Mouse (Mus musculus) common myeloid progenitor, adult 5-6 weeks (primary cell): Measurements from ENCODE around the gene Mcoln2. TPM values are rescaled to one million over a fixed set of nuclear protein-coding genes. Genes with fewer than 3 reads are reported as not detected.
"Not testable (repeated sequence)": the region's sequence is repeated elsewhere in the genome, so short reads cannot be mapped to it uniquely, and the experiment has no call there.

Source experiments
- ATAC-seq: replicated peaks from 2 replicates; pipeline ENCODE4 v1.8.0; 2016; ENCODE audit warnings: low read depth, mild to moderate bottlenecking, moderate TSS enrichment, inconsistent platforms; ENCODE audit not compliant: poor library complexity, severe bottlenecking
- total RNA-seq: library from RNA; stranded (forward); fragments of 200-1000, 187-1606 nt; gene quantifications from 2 replicates; pipeline ENCODE4 v1.2.3, GENCODE M21; 2017

The Mcoln2 gene
- total RNA-seq, 1 experiment from 2014 or later = 8.2 TPM

DNA sequence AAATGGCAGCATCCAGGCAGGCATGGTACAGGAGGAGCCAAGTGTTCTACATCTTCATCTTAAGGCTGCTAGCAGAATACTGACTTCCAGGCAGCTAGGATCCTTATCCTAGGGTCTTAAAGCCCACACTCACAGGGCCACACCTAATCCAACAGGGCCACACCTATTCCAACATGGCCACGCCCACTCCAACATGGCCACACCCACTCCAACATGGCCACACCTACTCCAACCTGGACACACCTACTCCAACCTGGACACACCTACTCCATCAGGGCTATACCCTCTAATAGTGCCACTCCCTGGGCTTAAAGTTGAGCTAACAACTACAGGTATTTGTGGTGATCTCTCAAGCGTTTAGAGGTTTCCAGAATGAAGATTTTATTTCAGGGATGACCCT is 30.7 kb downstream of the Mcoln2 start:
- ATAC-seq = no peak

DNA sequence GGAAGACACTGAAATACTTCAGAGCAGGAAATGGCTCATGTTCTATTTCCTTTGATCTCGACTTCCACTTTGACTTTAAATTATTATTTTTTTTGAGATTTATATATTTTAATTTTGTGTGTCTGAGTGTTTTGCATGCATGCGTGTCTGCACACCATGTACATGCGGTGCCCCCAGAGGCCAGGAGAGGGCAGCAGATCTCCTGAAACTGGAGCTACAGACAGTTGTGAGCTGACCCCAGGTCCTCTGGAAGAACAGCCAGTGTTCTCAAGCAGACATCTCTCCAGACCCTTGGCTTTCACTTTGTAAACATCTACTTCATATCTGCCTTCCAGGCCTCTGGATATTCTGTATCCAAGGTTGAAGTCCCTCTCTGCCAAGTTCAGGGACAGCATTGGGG is 31.4 kb downstream of the Mcoln2 start:
- peak; percentile 48; the same call in 1 of the 2 replicates for ATAC-seq

DNA sequence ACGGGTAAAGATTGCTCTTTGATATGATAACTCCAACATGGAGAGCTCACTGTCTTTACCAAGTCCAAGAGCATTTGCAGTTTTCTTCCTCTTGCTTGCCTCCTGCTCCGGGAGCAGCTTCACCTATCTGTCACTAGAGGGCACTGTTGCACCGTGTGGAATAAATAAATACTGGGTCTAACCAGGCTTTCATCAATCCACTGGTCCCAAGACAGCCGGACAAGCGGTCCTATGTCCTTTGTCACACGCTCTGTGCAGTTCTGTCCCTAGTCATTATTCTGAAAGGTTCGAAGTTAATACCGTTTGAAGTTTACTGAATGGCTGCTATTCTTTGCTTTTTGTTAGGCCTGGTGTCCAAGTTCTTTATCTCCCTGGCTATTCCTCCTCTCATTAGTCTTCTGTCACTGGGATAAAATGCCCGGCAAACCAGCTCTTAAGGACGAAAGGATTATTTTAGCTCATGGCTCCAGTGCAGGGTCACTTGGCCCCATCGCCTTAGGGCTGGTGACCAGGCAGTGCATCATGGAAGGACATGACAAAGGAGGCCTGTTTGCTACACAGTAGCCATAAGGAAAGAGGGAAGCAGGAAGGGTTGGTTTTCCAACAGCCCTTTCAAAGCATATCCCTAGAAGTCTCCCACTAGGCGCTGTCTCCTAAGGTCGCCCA is 35.5 kb downstream of the Mcoln2 start:
- peak; percentile 79 for ATAC-seq

DNA sequence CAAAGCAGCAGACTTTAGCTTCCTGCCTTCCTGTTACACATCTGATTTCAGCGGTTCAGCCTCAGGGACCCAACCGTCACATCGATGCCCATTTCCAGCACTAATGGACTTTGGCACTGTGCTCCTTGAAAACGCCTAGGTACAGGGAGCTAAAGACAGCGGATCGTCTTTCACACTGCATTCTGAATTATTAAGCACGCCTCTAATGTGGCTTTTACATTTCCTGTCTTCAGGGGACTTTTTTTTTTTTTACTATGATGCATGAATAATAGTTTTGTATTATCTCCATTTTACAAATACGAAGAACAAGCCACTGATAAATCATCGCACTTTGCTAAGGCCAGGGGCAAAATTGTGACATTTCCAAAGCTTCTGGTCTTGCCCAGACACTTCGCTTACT is 36.4 kb downstream of the Mcoln2 start:
- ATAC-seq = no peak

- ATAC-seq = peak; percentile 50; the same call in 1 of the 2 replicates
Measured at GRCm38 (mm10) chr3:146189933-146190332, 40.3 kb downstream of the Mcoln2 start.

GRCm38 (mm10) chr3:146192507-146192906 is 42.9 kb downstream of the Mcoln2 start:
- ATAC-seq = no peak

DNA sequence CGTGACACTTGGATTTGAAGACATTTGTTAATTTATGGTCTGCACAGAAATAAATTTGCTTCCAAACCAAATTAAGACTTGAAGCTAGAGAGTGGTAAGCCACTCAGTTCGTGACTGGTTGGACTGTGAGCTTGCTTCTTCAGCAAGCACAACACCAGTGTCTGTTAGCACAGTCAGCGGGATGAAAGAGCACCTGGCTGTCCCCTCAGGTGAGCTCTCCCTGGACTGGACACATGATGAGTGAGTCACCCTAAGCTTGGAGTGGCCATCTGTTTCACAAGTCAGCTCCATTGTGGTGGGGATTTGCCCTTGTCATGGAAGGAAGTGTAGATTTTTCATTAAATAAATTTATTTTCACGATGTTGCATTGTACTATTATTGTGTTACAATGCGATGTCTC is 45.5 kb downstream of the Mcoln2 start:
- ATAC-seq = no peak

DNA sequence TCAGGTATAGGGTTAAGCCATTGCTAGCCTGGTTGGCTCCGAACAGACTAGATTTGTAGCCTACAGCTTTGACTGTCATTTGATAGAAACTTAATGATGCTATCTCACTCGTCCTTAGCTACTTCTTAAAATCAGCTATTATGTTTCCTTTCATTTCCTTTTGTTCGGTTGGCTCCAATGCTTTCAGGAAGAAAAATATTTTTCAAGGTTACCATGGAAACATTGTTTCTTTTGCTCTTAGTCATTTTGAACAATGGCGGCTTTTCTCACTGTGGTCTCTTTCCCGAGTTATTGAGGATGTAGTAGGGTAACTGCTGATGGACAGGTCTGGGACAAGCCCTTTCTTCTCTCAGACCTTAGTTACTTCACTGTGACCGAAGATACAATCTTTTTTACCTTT is 46.7 kb downstream of the Mcoln2 start:
- ATAC-seq = no peak

- no peak for ATAC-seq
Measured at GRCm38 (mm10) chr3:146196780-146197743, 47.4 kb downstream of the Mcoln2 start.

DNA sequence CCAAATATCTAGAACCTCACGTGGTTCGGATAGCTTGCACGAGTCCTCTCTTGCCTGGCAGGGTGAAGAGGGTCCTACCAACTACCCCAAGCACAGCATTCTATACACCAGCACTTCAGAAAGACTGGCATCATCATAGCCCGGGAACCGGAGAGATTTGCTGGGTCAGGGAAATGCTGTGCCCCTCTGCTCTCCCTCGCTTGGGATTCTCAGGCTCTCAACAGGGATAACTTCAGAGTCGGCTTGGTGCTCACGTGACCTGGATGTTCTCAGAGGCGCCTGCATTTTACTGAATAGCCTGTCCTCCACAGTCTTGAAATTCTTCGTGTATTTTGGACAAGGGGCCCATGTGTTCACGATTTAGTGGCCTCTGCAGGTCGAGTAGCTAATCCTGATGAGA is 48.2 kb downstream of the Mcoln2 start:
- ATAC-seq = no peak

DNA sequence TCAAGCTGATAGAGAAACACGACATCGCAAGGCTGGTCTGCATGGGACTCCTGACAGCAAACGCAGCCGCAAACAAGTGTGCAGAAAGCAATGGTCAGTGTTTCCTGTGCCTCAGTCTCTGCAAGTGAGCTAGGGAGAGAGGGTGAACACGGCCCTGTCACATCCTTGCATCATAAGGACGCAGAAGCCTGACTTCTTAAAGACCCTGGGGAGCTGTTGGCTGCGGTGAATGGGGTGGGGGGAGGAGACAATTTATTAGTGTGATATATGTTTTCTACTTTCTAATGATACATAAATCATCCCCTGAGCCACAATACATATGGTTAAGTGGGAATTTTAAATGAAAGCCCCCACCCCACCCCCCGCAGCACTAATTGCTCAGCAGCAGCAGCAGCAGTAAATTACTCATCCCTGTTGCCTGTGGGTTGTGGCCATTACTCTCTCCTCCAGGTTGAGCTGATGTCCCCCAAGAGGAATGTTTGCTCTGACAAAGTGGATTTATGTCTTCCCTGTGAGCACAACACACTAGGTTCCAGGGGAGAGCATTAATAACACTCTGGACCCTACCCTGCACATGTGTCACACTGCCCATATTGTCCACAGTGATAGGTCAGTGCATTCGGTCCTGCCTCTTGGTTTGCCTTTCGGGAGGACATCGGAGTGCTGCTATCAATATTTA is 49.3 kb downstream of the Mcoln2 start:
- ATAC-seq = no peak

GRCm38 (mm10) chr3:146199486-146199885 is 49.9 kb downstream of the Mcoln2 start:
- no peak for ATAC-seq

GRCm38 (mm10) chr3:146204375-146204774 is 54.7 kb downstream of the Mcoln2 start:
- ATAC-seq = no peak

GRCm38 (mm10) chr3:146205305-146205704 is 55.7 kb downstream of the Mcoln2 start:
- ATAC-seq = no peak

- no peak for ATAC-seq
Measured at GRCm38 (mm10) chr3:146206635-146207034, 57.0 kb downstream of the Mcoln2 start.

DNA sequence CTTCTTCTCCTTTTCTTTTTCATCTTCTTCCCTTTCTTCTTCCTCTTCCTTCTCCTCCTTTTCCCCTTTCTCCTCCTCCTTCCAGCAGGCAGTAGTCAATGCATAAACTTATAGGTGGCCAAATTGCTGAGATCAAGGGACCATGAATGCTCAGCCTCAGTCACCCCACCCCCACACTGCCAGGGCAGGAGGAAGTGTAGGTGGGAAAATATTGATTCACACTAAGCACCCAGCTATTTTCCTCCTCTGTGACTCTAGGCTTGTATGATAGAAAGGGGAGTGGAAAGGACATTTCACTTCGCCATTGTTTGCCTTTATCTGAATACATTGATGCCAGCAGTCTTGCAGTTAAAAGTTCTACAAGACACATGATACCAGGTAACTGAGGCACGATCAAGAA is 57.8 kb downstream of the Mcoln2 start:
- no peak for ATAC-seq

DNA sequence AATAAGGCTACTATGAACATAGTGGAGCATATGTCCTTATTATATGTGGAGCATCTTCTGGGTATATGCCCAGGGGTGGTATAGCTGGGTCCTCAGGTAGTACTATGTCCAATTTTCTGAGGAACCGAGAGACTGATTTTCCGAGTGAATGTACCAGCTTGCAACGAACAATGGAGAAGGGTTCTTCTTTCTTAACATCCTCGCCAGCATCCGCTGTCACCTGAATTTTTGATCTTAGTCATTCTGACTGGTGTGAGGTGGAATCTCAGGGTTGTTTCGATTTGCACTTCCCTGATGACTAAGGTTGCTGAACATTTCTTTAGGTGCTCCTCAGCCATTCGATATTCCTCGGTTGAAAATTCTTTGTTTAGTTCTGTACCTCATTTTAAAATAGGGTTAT is 60.1 kb downstream of the Mcoln2 start:
- ATAC-seq = not testable (repeated sequence)

DNA sequence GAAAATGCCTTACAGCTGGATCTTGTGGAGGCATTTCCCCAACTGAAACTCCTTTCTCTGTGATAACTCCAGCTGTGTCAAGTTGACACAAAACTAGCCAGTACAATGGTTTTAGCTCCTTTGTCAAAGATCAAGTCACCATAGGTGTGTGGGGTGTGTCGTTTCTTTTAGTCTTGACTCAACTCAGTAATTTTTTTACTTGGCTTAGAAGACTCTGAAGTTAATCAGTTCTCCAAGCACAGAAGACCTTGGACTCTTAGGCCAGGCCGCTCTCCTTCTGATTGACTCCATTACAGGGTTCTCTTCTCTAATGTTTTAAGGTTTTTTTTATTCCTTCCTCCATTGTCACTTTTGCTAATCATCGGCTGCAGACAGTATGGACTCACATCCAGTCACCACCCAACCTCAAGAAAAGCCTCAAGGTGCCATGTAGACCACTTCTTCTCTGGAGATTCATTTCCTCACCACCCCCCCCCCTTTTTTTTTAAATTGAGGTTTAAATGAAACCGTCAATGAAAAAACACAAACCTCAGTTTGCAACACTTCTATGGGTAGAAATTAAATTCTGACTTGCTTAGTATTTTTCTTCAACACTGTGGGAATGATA is 61.6 kb downstream of the Mcoln2 start:
- 0 out of 2 replicates have a peak, but pooled peaks have one; percentile 36 for ATAC-seq

DNA sequence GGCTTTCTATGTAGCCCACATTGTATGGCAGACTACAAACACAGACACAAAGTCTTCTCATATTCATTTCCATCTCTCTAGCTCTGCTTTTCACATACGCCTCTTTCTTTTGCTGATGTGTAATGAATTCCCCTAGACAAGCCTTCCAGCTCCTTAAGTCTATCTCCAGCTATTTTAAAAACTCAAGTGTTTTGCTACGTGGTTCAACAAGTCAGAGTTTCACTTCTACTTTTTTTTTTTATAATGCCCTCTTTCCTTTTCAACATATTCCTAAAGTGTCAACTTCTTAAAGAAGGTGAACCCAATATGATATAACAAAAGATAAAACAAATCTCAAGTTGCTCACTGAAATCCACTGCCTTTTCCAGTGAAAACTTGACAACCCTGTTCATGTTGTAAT is 62.3 kb downstream of the Mcoln2 start:
- no peak for ATAC-seq

- ATAC-seq = no peak
Measured at GRCm38 (mm10) chr3:146213336-146213735, 63.7 kb downstream of the Mcoln2 start.
